Mouse (Mus musculus) heart, postnatal 0 days (tissue): ENCODE data around the gene Mob4. TPM values are rescaled to one million over a fixed set of nuclear protein-coding genes. Genes with fewer than 3 reads are reported as not detected.
A peak's percentile ranks its signal among the peaks of the same experiment; 100 is the strongest.

Source experiments
- ATAC-seq: fragments of 200-750 bp; cut with Nextera tagmentation; 2 replicates; pipeline ENCODE4 v1.8.0; 2017; ENCODE audit warnings: low read depth, moderate number of reproducible peaks, moderate library complexity; ENCODE audit not compliant: insufficient read depth
- DNase-seq: peaks from one replicate; pipeline ENCODE4 v3.0.0-alpha.2; 2016; ENCODE audit warnings: low spot score
- H3K27ac ChIP-seq: fragments of 300-500 bp; sonication (generic); 2 replicates; pipeline ENCODE4 v1.5.1; 2014; ENCODE audit warnings: low read depth, mild to moderate bottlenecking
- H3K27me3 ChIP-seq: fragments of 300-500 bp; sonication (generic); 2 replicates; pipeline ENCODE4 v1.6.1; 2014; ENCODE audit warnings: low read length, mixed read lengths; ENCODE audit not compliant: control insufficient read depth, insufficient read depth
- H3K36me3 ChIP-seq: fragments of 300-500 bp; sonication (generic); replicated peaks from 2 replicates; pipeline ENCODE4 v1.6.1; 2014; ENCODE audit warnings: low read length, mixed read lengths; ENCODE audit not compliant: control insufficient read depth, insufficient read depth
- H3K4me1 ChIP-seq: fragments of 300-500 bp; sonication (generic); 2 replicates; pipeline ENCODE4 v1.6.1; 2014; ENCODE audit warnings: antibody characterized with exemption; ENCODE audit not compliant: control insufficient read depth, insufficient read depth
- H3K4me2 ChIP-seq: fragments of 300-500 bp; sonication (generic); 2 replicates; pipeline ENCODE4 v1.6.1; 2014; ENCODE audit warnings: low read depth, mild to moderate bottlenecking, low read length, moderate library complexity
- H3K4me3 ChIP-seq: fragments of 300-500 bp; sonication (generic); 2 replicates; pipeline ENCODE4 v1.5.1; 2014; ENCODE audit warnings: low read depth, low read length
- H3K9ac ChIP-seq: fragments of 300-500 bp; sonication (generic); replicated peaks from 2 replicates; pipeline ENCODE4 v1.6.1; 2014; ENCODE audit warnings: low read depth, low read length, mixed read lengths
- H3K9me3 ChIP-seq: fragments of 300-500 bp; sonication (generic); replicated peaks from 2 replicates; pipeline ENCODE4 v1.6.1; 2016; ENCODE audit warnings: low read length; ENCODE audit not compliant: control insufficient read depth
- CTCF ChIP-seq: IDR thresholded peaks from 2 replicates; pipeline ENCODE4 v1.5.1; 2016; ENCODE audit warnings: antibody characterized with exemption, control low read depth, low read depth
- EP300 ChIP-seq: IDR thresholded peaks from 2 replicates; pipeline ENCODE4 v1.6.1; 2016; ENCODE audit warnings: antibody characterized with exemption, low read depth
- WGBS: fragments of 180-500 bp; shearing (Covaris S2); extraction: QIAGEN DNeasy Blood & Tissue Kit; methylation state at CpG from one replicate; pipeline ENCODE4 v1.1.7; 2014; 5-methylcytosine and 5-hydroxymethylcytosine counted together
- polyA plus RNA-seq: library from polyadenylated mRNA; unstranded; fragments of >200 nt; fragmentation: Nextera tagmentation; extraction: Ambion mirVana; gene quantifications from 2 replicates; pipeline ENCODE4 v1.2.1, GENCODE M21; 2015
- total RNA-seq: library from RNA; depleted of rRNA; stranded (reverse); fragments of >200 nt; gene quantifications from 2 replicates; pipeline ENCODE4 v1.2.3, GENCODE M21; 2014; ENCODE audit warnings: low replicate concordance; rRNA removed

The Mob4 gene
- 35.5 and 59.2 TPM in 2 replicates for total RNA-seq
- 98.1 and 105 TPM in 2 replicates for polyA plus RNA-seq

DNA sequence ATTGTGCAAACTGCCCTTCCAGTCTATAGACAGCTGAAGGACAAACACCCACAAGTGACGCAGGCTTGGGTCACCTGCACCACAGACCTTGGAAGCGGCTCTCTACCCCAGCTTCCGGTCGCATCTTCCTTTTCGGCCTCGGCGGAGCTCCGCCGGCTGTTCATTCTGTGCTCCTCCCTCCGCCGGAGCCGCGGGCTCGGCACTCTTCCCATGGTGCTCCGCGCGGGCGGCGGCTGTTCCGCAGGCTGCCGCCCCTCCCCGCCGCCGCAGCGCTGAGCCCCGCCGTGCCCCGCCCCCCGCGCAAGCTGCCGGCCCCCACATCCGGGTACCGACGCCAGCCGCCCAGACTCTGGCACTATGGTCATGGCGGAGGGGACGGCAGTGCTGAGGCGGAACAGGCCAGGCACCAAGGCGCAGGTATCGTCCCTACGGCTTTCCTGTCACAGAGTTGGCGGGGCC, at the start of gene Mob4:
Gene Mob4 (plus strand): TSS at position 289 of the 459 bp plus-strand sequence.
- H3K4me3 ChIP-seq, result peak within 1 kb of the TSS; percentile 80
- peak within 1 kb of the TSS; percentile 95 for H3K9ac ChIP-seq
- peak within 1 kb of the TSS; percentile 72 for H3K4me2 ChIP-seq
- no peaks in the 10 kb centered on the region for H3K9me3 ChIP-seq
- peak within 1 kb of the TSS; percentile 96 for H3K27ac ChIP-seq
- WGBS, result under 1% methylated on average over 32 of the region's 42 CpGs
- TF ChIP-seq CTCF (no peak), EP300 (peak; percentile 75; the same call in 1 of the 2 replicates)
- DNase-seq (peak; percentile 88), ATAC-seq (peak; percentile 96)
- no peaks in the 10 kb centered on the region for H3K27me3 ChIP-seq
- no peaks in the 10 kb centered on the region for H3K36me3 ChIP-seq
- H3K4me1 ChIP-seq, result peaks cover 8% of the 10 kb centered on the region

DNA sequence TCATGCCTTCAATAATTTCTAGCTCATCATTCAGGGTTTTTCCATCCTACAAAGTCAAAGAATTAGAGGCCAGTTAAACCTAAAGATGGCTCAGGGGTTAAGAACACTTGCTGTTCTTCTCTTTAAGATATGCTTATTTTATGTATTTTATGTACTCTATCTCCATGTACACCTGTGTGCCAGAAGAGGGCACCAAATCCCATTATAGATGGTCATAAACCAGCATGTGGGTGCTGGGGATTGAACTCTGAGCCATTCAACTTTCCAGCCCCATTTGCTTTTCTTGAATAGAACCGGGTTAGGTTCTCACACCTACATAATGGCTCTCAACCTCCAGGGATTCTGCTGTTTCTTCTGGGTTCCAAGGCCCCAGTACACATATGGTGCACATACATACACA, 48.9 kb upstream of the Mob4 start:
- WGBS, result 78% methylated on average over 1 of the region's 1 CpGs
- Histone ChIP-seq H3K4me1 (peaks cover 19% of the 10 kb centered on the region), H3K4me2 (no peak overlapping the region), H3K9me3 (no peaks in the 10 kb centered on the region), H3K27me3 (no peaks in the 10 kb centered on the region), H3K4me3 (no peak overlapping the region), H3K9ac (no peak overlapping the region), H3K36me3 (peaks cover 74% of the 10 kb centered on the region), H3K27ac (no peak overlapping the region)
- TF ChIP-seq EP300 (no peak), CTCF (peak; percentile 21; the same call in 1 of the 2 replicates)
- no peak for ATAC-seq
- DNase-seq, result no peak

DNA sequence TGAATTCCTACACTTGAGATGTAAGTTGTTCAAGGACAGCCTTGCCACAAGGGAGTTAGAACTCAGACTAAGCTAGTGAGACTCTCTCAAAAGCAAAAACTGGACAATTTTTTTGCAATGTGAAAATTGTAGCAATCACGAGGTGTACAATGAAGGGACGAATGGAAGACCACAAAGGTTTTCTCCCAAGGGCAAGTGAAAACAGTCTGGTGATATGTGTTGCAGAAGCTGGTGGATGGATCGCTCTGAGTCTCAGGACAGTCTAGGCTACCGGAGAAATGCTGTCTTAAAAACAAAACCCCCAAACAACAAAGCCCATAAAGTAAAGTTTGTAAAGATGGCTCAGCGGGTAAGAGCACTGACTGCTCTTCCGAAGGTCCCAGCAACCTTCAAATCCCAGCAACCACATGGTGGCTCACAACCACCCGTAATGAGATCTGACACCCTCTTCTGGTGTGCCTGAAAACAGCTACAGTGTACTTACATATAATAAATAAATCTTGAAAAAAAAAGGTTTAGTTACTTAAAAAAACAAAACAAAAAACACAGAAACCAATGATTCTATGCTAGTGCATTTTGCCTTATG, 45.2 kb upstream of the Mob4 start:
- DNase-seq (no peak), ATAC-seq (no peak)
- no peak overlapping the region for H3K9ac ChIP-seq
- H3K36me3 ChIP-seq, result peaks cover 40% of the 10 kb centered on the region
- H3K4me3 ChIP-seq, result peak overlapping the region; percentile 94
- H3K27ac ChIP-seq, result peak overlapping the region; percentile 5; the same call in 1 of the 2 replicates
- H3K27me3 ChIP-seq, result no peaks in the 10 kb centered on the region
- TF ChIP-seq EP300, result no peak
- TF ChIP-seq CTCF, result no peak
- H3K4me1 ChIP-seq, result peaks cover 28% of the 10 kb centered on the region
- WGBS, result 44% methylated on average over 7 of the region's 7 CpGs
- H3K4me2 ChIP-seq, result peak overlapping the region; percentile 84
- H3K9me3 ChIP-seq, result no peaks in the 10 kb centered on the region

DNA sequence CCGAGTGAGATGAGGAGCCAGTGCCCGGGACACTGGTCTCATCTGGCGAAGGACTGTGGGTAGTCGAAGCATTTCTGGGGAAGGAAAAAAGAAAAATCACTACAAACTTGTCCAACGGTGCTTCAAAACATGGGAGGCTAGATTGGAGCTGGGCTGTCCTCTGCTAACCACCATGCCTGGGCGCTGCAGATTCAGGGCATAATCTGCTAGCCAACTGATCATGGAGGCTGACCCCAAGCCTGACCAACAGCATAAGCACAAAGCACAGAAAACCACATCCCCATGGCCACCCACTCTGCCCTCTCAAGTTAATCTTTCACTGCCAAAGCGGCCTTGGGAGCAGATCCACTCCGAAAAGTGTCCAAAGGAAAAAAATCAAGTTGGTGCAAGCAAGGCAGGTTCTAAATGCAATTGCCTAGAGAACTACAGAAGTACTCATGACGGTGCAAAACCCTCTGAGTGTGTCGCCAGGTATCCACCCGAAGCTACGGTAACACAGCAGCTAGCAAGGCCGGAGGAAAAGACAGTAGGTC, 44.1 kb upstream of the Mob4 start:
- TF ChIP-seq CTCF (no peak), EP300 (no peak; the same call in 1 of the 2 replicates)
- Histone ChIP-seq H3K27me3 (no peaks in the 10 kb centered on the region), H3K9ac (peak overlapping the region; percentile 88), H3K36me3 (peaks cover 39% of the 10 kb centered on the region), H3K27ac (peak overlapping the region; percentile 99), H3K4me2 (peak overlapping the region; percentile 84), H3K4me1 (peaks cover 28% of the 10 kb centered on the region), H3K9me3 (no peaks in the 10 kb centered on the region), H3K4me3 (peak overlapping the region; percentile 94)
- 0% methylated on average over 13 of the region's 13 CpGs for WGBS
- DNase-seq (no peak), ATAC-seq (no peak)

DNA sequence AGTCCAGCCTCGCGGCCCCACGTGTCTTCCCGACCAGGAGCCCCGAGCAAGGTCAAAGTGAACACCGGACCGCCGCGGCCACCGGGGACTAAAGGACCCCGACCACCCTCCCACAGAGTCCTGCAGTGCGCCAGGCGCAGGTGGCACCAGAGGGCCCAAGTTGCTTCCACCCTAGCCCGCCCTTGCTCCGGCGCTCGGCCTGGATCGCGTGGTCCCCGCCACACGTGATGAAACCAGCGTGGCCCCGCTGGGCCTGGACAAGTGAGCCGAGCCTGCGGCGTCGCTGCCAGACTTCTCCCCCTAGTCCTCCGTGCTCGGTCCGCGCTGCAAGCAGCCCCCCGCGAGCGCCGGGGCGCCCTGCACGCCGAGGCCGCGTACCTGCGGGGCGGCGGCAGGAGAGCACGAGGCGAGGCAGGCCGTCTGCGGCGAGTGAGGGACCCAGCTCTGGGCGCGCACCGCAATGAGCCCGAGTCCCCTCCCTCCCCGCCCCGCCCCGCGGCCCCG, 43.6 kb upstream of the Mob4 start:
- DNase-seq, result no peak
- TF ChIP-seq EP300 (no peak; the same call in 1 of the 2 replicates), CTCF (no peak)
- under 1% methylated on average over 43 of the region's 57 CpGs for WGBS
- H3K9ac ChIP-seq, result peak overlapping the region; percentile 88
- peak overlapping the region; percentile 94 for H3K4me3 ChIP-seq
- H3K4me2 ChIP-seq, result peak overlapping the region; percentile 84
- H3K27me3 ChIP-seq, result no peaks in the 10 kb centered on the region
- peaks cover 37% of the 10 kb centered on the region for H3K36me3 ChIP-seq
- H3K27ac ChIP-seq, result peak overlapping the region; percentile 99
- no peaks in the 10 kb centered on the region for H3K9me3 ChIP-seq
- H3K4me1 ChIP-seq, result peaks cover 28% of the 10 kb centered on the region
- ATAC-seq, result peak; percentile 45
